Mouse (Mus musculus) brain, adult 10 weeks (tissue): ENCODE results near the gene Gm4340. TPM values are rescaled to one million over a fixed set of nuclear protein-coding genes. Genes with fewer than 3 reads are reported as not detected.

Source experiments
- polyA plus RNA-seq: library from polyadenylated mRNA; stranded (reverse); fragments of 350-450 nt; fragmentation: Illumina TruSeq; extraction: RNeasy Lipid Tissue Mini Kit (QIAGEN cat#74804); gene quantifications from one replicate; pipeline ENCODE4 v1.2.3, GENCODE M21; 2015; ENCODE audit warnings: low read depth, low replicate concordance

Gm4340 gene
- polyA plus RNA-seq: not detected

GRCm38 (mm10) chr10:104193742-104194141, at the start of gene Gm4340:
Gm4340 (plus strand) TSS chr10:104194042.

GRCm38 (mm10) chr10:104151197-104151596, 42.6 kb upstream of the Gm4340 start, which contains the start of gene Gm6763:
Gm6763 (plus strand) TSS chr10:104151497.

GRCm38 (mm10) chr10:104159706-104160105, 34.1 kb upstream of the Gm4340 start, which contains the start of gene Gm8764:
Gm8764 (plus strand) TSS chr10:104160006.

GRCm38 (mm10) chr10:104168215-104168614, 25.6 kb upstream of the Gm4340 start, which contains the start of gene Gm21304:
Gm21304 (plus strand) TSS chr10:104168515.

GRCm38 (mm10) chr10:104176724-104177123, 17.1 kb upstream of the Gm4340 start, which contains the start of gene Gm21312:
Gm21312 (plus strand) TSS chr10:104177024.

GRCm38 (mm10) chr10:104185233-104185632, 8.6 kb upstream of the Gm4340 start, which contains the start of gene Gm20765:
Gm20765 (plus strand) TSS chr10:104185533.

Other genes starting within 250 kb of the Gm4340 start
- gene Gm21293, start 51.1 kb upstream of the Gm4340 start, polyA plus RNA-seq: not detected
- not detected for gene Gm6763, start 42.5 kb upstream of the Gm4340 start, polyA plus RNA-seq
- not detected for gene Gm8764, start 34.0 kb upstream of the Gm4340 start, polyA plus RNA-seq
- gene Gm21304, start 25.5 kb upstream of the Gm4340 start, polyA plus RNA-seq: not detected
- gene Gm21312, start 17.0 kb upstream of the Gm4340 start, polyA plus RNA-seq: not detected
- gene Gm20765, start 8.5 kb upstream of the Gm4340 start, polyA plus RNA-seq: not detected